Mouse (Mus musculus) CD4-positive, CD25-positive, alpha-beta regulatory T cell, adult 2 months (primary cell): ENCODE results near the gene Acad10.
A peak's percentile ranks its signal among the peaks of the same experiment; 100 is the strongest.
"Not testable (repeated sequence)": the region's sequence is repeated elsewhere in the genome, so short reads cannot be mapped to it uniquely, and the experiment has no call there.

ENCODE experiments used
- DNase-seq: peaks from one replicate; pipeline ENCODE4 v3.0.0-alpha.2; 2012; ENCODE audit warnings: low read depth, low spot score

The Acad10 gene

GRCm38 (mm10) chr5:121660059-121660896 is at the start of gene Acad10, which contains the start of gene Brap:
Gene Acad10 (minus strand): TSS chr5:121660514.
Gene Brap (plus strand): TSS chr5:121660563.
- DNase-seq = peak; percentile 93

DNA sequence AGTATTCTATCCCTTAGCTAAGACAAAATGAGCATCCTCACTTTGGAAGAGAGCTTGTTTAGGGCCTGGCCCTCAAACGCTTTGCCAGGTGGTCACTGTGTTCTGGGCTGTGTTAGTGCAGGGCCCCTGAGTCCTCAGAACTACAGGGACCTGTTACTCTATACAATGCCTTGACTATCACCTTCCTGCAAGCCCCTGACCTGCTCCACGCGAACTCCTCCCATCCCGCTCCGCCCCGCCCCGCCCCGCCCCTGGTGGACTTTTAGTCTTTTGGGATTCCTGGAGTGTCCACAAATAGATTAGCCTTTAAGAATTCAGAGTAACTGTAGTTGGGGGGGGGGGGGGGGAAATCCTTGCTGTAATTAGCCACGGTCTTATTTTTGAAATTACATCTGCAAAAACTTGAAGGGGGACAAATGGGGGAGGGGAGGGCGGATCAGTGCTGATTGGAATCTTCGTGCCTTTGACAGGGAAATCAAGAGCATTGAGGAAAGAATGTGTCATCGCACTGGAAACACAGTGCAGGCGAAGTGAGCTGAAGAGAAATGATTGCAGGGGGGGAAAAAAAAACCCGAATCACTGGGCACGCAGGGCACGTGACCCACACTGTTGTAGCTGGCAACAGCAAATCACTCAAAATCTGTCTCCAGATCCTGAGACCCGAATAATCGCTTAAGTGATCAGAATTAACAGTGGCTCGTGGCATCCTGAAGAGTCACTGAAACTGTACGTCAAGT is 44.4 kb upstream of the Acad10 start:
- DNase-seq = no peak

- DNase-seq = no peak
Measured at GRCm38 (mm10) chr5:121703341-121703740, 43.0 kb upstream of the Acad10 start.

DNA sequence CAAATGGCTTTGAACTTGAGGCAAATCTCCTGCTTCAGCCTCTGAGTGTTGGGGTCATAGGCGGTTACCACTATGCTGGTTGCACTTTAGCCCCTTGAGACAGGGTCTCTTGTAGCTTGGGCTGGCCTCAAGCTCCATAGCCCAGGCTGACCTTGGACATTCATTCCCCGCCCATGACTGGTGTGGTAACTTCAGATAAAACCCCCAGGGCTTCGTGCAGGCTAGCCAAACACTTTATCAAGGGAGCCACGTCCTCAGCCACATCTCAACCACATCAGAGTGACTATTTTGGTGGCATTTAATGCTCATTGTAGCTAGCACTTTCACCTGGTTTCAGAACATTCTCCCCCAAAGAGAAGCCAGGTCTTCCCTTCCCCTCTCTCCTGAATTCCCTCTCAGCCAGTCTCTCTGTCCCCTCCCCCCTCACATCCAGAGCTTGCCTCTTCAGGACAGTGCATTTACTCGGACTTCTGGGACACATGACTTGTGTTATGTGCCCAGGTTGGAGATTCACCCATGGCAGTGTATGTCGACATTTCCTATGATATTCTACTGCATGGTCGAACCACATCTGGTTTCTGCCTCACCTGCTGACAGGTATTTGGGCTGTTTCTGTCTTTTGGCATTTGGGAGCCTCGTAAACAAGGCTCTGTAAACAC is 40.9 kb upstream of the Acad10 start:
- DNase-seq = no peak

DNA sequence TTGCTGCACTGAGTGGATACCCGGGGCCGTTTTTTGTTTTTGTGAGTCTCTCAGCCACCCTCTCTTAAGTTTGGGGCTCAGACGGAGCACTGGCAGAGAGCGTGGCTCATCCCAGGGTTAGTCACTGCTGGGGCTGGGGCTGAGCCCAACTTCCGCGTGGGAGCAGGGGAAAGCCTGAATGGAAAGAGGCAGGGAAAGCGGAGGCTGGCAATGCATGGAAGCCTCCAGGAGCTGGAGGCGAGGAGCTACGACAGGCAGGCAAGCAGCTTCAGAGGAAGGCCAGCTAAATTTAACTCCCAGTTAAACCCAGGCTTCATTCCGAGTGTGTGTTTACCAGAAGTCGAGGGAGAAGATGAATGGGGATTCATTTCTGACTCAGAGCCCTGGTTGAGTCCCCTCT is 40.2 kb upstream of the Acad10 start:
- DNase-seq = no peak

DNA sequence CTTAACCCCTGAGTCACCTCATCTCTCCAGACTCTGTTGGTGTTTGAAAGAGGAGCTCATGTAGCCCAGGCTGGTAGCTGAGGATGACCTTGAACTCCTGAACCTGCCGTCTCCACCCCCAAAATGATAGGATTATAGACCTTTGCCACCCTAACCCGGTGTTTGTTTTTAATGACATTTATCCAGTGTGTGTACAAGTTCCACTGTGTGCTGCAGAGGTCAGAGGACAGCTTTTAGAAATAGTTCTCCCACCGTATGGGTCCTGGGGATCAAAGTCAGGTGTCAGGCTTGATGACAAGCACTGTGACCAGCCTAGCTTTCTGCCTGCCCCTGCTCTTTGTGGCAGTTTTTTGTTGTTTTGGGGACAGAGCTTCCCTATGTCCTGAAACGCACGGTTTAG is 39.6 kb upstream of the Acad10 start:
- no peak for DNase-seq

DNA sequence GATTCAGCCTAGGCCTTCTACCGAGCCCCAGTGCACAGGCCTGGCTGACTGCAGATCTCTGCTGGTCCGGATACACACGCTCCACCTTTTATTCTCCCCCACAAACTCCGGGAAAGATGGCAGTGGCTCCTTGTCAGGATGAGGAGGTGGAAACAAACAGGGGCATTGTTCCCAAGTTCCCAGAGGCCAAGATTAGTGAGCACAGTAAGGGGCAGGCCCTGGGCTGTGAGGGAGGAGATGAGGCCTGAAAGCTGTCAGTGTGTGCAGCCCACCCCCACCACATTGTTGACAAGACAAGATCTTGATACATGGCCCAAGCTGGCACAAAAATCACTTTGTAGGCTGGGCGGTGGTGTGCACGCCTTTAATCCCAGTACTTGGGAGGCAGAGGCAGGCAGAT is 36.4 kb upstream of the Acad10 start:
- no peak for DNase-seq

GRCm38 (mm10) chr5:121692897-121693296 is 32.6 kb upstream of the Acad10 start:
- DNase-seq = no peak

DNA sequence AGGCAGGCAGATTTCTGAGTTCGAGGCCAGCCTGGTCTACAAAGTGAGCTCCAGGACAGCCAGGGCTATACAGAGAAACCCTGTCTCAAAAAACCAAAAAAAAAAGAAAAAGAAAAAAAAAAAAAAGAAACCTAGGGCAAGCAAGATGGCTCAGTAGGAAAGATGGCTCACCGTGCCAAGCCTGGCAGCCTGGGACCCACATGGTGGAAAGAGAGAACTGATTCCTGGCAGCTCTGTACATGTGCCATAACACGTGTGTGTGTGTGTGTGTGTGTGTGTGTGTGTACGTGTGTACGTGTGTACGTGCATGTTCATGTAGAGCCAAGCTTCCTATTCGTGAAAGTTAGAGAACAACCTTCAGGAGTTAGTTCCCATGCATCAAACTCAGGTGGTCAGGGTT is 31.1 kb upstream of the Acad10 start:
- not testable (repeated sequence) for DNase-seq

DNA sequence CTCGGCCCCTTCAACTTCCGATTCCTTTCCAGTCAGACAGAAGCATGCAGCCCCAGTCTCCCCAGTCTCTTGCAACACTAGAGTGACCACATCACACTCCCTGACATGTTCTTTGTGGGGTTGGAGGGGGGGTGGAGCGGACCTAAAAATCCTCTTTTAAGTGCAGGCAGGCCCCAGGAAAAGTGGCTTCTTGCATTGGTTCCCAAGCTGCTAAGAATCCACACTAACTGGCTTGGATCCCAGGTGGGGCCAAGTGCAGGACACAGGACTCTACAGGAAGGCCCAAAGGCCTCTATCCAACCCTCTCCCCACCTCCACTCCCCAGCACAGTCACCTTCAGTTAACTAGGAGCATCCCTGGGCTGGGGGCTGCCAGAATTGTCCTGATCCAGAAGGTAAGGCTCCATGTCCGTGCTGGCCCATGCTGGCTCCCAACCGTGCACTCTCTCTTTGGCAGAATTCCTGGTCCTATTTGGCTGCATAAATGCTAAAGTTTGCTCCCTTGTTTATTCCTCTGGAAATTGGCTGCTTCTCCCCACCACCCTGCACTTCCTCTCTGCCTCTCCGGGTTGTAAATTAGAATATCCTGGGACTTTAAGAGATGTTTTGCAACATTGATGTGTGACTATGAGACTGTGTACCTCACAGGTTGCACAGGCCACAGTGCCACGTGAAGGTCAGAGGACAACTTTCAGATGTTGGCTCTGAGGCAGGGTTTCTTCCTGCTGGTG is 30.3 kb upstream of the Acad10 start:
- DNase-seq = no peak

DNA sequence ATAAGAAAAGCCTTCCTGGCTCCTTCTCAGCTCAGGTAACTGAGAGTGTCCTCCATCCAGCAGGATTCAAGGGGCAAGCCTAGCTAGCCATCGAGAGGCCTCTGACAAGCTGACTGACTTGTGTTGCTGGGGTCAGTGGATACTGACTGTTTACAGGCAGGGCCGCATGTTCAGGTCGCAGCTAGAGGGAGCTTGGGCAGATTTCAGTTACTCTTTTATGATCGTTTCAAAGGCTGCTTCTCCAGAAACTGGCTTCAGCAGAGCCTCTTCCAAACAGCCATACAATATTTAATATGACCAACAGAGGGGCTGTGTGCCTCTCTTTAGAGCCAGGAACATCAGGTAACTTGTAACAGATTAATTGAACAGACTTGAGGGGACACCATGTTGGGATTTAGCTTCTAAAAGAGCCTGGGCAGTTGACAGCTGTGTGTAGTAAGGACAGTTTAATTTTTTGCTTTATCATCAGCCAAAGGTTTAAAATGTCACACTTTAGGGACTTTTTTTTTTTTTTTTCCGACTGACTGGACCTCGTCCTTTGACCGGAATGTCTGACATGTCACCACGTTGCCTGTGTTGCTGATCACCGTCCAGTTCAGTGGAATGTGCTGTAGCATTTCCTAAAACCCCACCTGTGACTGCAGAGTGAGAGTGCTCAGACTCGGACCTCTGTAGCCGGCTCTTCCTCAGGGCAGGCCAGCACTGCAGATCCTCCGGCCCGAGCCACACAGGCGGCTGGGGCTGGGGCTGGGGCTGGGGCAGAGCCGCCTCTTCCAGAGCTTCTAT is 26.0 kb upstream of the Acad10 start:
- no peak for DNase-seq

DNA sequence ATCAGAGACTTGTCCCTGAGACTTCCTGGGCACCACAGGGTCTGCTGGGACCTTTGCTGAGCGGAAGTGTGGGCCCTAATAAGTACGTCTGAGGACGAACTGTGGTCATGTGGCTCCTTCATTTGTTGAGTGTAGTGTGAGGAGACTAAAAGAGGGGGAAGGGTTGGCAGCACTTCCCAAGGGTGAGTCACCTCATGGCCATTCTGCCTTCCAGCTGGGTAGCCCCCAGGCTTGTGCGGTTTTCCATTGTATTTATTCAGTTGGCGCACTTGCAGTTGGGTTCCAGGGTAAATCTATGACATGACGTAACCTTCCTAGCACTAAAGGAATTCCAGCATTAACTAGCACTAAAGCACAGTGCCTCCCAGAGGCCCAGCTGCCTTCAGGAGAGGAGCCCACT is 25.2 kb upstream of the Acad10 start:
- DNase-seq = no peak

DNA sequence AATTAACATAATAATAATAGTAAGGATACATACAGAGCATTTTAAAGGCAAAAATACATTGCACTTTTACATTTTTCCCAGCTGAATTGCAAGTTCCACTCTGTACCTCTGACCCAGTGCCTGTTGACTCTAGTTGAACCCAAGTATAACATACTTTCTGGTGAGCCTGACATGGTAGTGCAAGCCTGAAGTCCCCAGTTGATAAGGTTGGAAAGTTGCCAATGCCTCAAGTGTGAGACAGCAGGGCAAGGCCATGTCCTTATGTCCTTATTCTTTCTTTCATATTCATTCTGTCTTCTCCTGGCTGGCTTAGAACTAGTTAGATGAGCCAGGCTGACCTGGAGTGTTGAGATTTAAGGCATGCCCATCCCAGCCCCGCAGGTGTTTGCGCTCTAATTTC is 21.9 kb upstream of the Acad10 start:
- DNase-seq = no peak

DNA sequence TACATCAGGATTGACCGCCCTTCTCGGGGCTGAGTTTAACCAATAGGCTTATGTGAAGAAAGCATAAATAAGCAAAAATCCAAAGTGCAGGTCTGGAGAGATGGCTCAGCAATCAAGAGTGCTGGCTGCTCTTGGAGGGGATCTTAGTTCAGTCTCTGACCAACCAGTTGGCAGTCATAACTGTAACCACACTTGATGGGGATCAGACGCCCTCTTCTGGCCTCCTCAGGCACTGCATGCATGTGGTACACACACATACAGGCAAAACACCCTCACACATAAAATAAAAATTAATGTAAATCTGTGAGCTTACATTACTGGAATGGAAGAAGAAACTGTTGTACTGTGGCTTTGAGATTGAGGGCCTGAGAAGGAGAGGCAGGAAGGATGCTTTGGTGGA is 10.1 kb upstream of the Acad10 start:
- DNase-seq = peak; percentile 59

- DNase-seq = no peak
Measured at GRCm38 (mm10) chr5:121668411-121668810, 8.1 kb upstream of the Acad10 start.

DNA sequence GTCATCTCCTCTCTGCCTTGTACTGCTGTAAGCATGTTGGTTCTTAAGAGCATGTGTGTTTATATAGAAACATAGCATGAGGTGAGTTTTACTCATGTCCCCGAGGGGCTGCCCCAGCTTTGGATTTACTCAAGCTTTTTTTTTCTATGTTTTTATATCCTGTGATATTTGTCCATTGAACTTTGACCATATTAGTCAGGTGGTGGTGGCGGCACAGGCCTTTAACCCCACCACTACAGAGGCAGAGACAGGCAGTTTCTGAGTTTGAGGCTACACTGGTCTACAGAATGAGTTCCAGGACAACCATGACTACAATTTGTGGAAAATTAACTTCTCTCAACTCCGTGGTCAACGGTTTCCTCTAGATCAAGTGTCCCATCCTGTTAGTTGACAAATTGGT is 6.8 kb upstream of the Acad10 start:
- DNase-seq = no peak

DNA sequence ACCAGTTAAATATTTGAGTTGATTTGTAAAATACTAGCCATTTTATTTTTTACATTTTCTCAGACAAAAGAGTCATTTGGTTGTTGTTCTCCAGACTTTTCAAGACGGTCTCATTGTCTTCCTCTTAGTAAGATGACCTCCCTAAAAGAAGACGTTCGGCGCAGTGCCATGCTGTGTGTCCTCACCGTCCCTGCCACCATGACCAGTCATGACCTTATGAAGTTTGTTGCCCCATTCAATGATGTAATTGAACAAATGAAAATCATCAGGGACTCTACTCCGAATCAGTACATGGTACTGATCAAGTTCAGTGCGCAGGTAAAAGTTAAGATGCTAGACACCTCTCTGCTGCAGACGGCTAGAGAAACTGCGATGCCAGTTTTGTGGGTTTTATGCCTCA is 4.7 kb upstream of the Acad10 start:
- DNase-seq = no peak

- DNase-seq = no peak
Measured at GRCm38 (mm10) chr5:121664078-121664477, 3.8 kb upstream of the Acad10 start.

GRCm38 (mm10) chr5:121663456-121663855 is 3.1 kb upstream of the Acad10 start:
- no peak for DNase-seq

DNA sequence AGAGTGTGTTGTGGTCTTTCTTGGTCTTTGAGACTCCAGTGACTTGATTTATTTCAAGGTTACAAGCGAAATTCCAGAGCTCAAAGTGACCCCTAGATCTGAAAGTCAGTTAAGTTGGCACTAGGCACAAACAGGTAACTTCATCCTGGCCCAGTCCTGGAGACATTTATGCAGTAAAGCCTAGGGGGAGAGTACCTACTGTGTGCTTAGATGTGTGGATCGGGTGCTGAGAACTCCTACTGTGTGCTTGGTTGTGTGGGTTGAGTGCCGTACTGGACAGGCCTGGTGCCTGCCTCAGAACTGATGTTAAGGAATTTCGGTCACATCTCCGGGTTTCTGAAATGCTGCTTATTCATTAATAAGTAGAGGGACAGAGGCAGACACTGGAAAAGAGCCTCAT is 1.2 kb upstream of the Acad10 start:
- no peak for DNase-seq

GRCm38 (mm10) chr5:121660897-121661254 is 562 bp upstream of the Acad10 start:
- peak; percentile 58 for DNase-seq
